Mouse (Mus musculus): Measurements from ENCODE around the gene Plekha1. TPM values are rescaled to one million over a fixed set of nuclear protein-coding genes. Genes with fewer than 3 reads are reported as not detected.
A peak's percentile ranks its signal among the peaks of the same experiment; 100 is the strongest.

Plekha1 gene
- polyA plus RNA-seq, 1 experiment, result 9.9 TPM

- Histone ChIP-seq H3K27me3 (ENCODE audit: control insufficient read depth, insufficient read depth, insufficient read length) (no peaks in the 10 kb centered on the region), H3K4me3 (ENCODE audit: insufficient read depth, poor library complexity, severe bottlenecking) (no peak overlapping the region), H3K36me3 (ENCODE audit: control insufficient read depth, insufficient read depth) (no peaks in the 10 kb centered on the region), H3ac (ENCODE audit: control insufficient read depth, insufficient read length, low read depth) (no peak overlapping the region), H3K79me2 (ENCODE audit: control insufficient read depth, insufficient read depth) (no peaks in the 10 kb centered on the region), H3K79me3 (ENCODE audit: low read depth) (no peaks in the 10 kb centered on the region)
- TF ChIP-seq USF1 (IDR thresholded peaks at IDR 0.05; ENCODE audit: low read depth) (no peak), CEBPB (IDR thresholded peaks at IDR 0.05; ENCODE audit: low read depth) (no peak), FOSL1 (IDR thresholded peaks at IDR 0.05; ENCODE audit: insufficient read depth, low read length, poor library complexity, severe bottlenecking) (no peak), CTCF (IDR thresholded peaks at IDR 0.05; ENCODE audit: control insufficient read depth, insufficient read depth, insufficient read length) (no peak), MAX (IDR thresholded peaks at IDR 0.05) (no peak), MYOG (IDR thresholded peaks at IDR 0.05; ENCODE audit: control insufficient read depth, extremely low read depth, insufficient read length) (no peak), MYOD1 (IDR thresholded peaks at IDR 0.05; ENCODE audit: control insufficient read depth, insufficient read length, low read depth) (no peak)
These were observed 26.0 kb upstream of the Plekha1 start for GRCm38 (mm10) chr7:130839380-130840100.

GRCm38 (mm10) chr7:130847164-130847718 is 18.3 kb upstream of the Plekha1 start:
- Histone ChIP-seq H3ac (ENCODE audit: control insufficient read depth, insufficient read length, low read depth) (no peak overlapping the region), H3K4me3 (ENCODE audit: insufficient read depth, poor library complexity, severe bottlenecking) (no peak overlapping the region), H3K79me2 (ENCODE audit: control insufficient read depth, insufficient read depth) (no peaks in the 10 kb centered on the region), H3K36me3 (ENCODE audit: control insufficient read depth, insufficient read depth) (no peaks in the 10 kb centered on the region), H3K79me3 (ENCODE audit: low read depth) (no peaks in the 10 kb centered on the region), H3K27me3 (ENCODE audit: control insufficient read depth, insufficient read depth, insufficient read length) (no peaks in the 10 kb centered on the region)
- TF ChIP-seq MYOG (IDR thresholded peaks at IDR 0.05; ENCODE audit: control insufficient read depth, extremely low read depth, insufficient read length), result no peak
- TF ChIP-seq MYOD1 (IDR thresholded peaks at IDR 0.05; ENCODE audit: control insufficient read depth, insufficient read length, low read depth), result no peak
- TF ChIP-seq FOSL1 (IDR thresholded peaks at IDR 0.05; ENCODE audit: insufficient read depth, low read length, poor library complexity, severe bottlenecking), result no peak
- no peak for TF ChIP-seq CTCF (IDR thresholded peaks at IDR 0.05; ENCODE audit: control insufficient read depth, insufficient read depth, insufficient read length)
- TF ChIP-seq MAX (IDR thresholded peaks at IDR 0.05), result no peak
- no peak for TF ChIP-seq USF1 (IDR thresholded peaks at IDR 0.05; ENCODE audit: low read depth)
- no peak for TF ChIP-seq CEBPB (IDR thresholded peaks at IDR 0.05; ENCODE audit: low read depth)

- no peaks in the 10 kb centered on the region for H3K79me2 ChIP-seq (ENCODE audit: control insufficient read depth, insufficient read depth)
- no peak for TF ChIP-seq CEBPB (IDR thresholded peaks at IDR 0.05; ENCODE audit: low read depth)
- TF ChIP-seq MYOD1 (IDR thresholded peaks at IDR 0.05; ENCODE audit: control insufficient read depth, insufficient read length, low read depth), result no peak
- TF ChIP-seq USF1 (IDR thresholded peaks at IDR 0.05; ENCODE audit: low read depth), result no peak
- TF ChIP-seq FOSL1 (IDR thresholded peaks at IDR 0.05; ENCODE audit: insufficient read depth, low read length, poor library complexity, severe bottlenecking), result no peak
- TF ChIP-seq MYOG (IDR thresholded peaks at IDR 0.05; ENCODE audit: control insufficient read depth, extremely low read depth, insufficient read length), result no peak
- TF ChIP-seq CTCF (IDR thresholded peaks at IDR 0.05; ENCODE audit: control insufficient read depth, insufficient read depth, insufficient read length), result no peak
- no peak for TF ChIP-seq MAX (IDR thresholded peaks at IDR 0.05)
- H3ac ChIP-seq (ENCODE audit: control insufficient read depth, insufficient read length, low read depth), result no peak overlapping the region
- no peaks in the 10 kb centered on the region for H3K79me3 ChIP-seq (ENCODE audit: low read depth)
- no peaks in the 10 kb centered on the region for H3K36me3 ChIP-seq (ENCODE audit: control insufficient read depth, insufficient read depth)
- H3K27me3 ChIP-seq (ENCODE audit: control insufficient read depth, insufficient read depth, insufficient read length), result no peaks in the 10 kb centered on the region
- no peak overlapping the region for H3K4me3 ChIP-seq (ENCODE audit: insufficient read depth, poor library complexity, severe bottlenecking)
These were observed 10.8 kb upstream of the Plekha1 start for GRCm38 (mm10) chr7:130854684-130855292.

GRCm38 (mm10) chr7:130855681-130856080 is 9.9 kb upstream of the Plekha1 start:
- Histone ChIP-seq H3K79me3 (ENCODE audit: low read depth) (no peaks in the 10 kb centered on the region), H3K79me2 (ENCODE audit: control insufficient read depth, insufficient read depth) (no peaks in the 10 kb centered on the region), H3K36me3 (ENCODE audit: control insufficient read depth, insufficient read depth) (no peaks in the 10 kb centered on the region), H3K4me3 (ENCODE audit: insufficient read depth, poor library complexity, severe bottlenecking) (no peak overlapping the region), H3K27me3 (ENCODE audit: control insufficient read depth, insufficient read depth, insufficient read length) (no peaks in the 10 kb centered on the region), H3ac (ENCODE audit: control insufficient read depth, insufficient read length, low read depth) (no peak overlapping the region)
- TF ChIP-seq CEBPB (IDR thresholded peaks at IDR 0.05; ENCODE audit: low read depth) (no peak), CTCF (IDR thresholded peaks at IDR 0.05; ENCODE audit: control insufficient read depth, insufficient read depth, insufficient read length) (no peak), USF1 (IDR thresholded peaks at IDR 0.05; ENCODE audit: low read depth) (peak; percentile 40), MAX (IDR thresholded peaks at IDR 0.05) (peak; percentile 44)

GRCm38 (mm10) chr7:130857973-130858372 is 7.6 kb upstream of the Plekha1 start:
- Histone ChIP-seq H3K4me3 (ENCODE audit: insufficient read depth, poor library complexity, severe bottlenecking) (no peak overlapping the region), H3ac (ENCODE audit: control insufficient read depth, insufficient read length, low read depth) (no peak overlapping the region), H3K36me3 (ENCODE audit: control insufficient read depth, insufficient read depth) (no peaks in the 10 kb centered on the region), H3K79me2 (ENCODE audit: control insufficient read depth, insufficient read depth) (no peaks in the 10 kb centered on the region), H3K27me3 (ENCODE audit: control insufficient read depth, insufficient read depth, insufficient read length) (no peaks in the 10 kb centered on the region), H3K79me3 (ENCODE audit: low read depth) (no peaks in the 10 kb centered on the region)
- TF ChIP-seq MYOD1 (IDR thresholded peaks at IDR 0.05; ENCODE audit: control insufficient read depth, insufficient read length, low read depth), result no peak
- TF ChIP-seq MYOG (IDR thresholded peaks at IDR 0.05; ENCODE audit: control insufficient read depth, extremely low read depth, insufficient read length), result no peak
- no peak for TF ChIP-seq CTCF (IDR thresholded peaks at IDR 0.05; ENCODE audit: control insufficient read depth, insufficient read depth, insufficient read length)
- TF ChIP-seq FOSL1 (IDR thresholded peaks at IDR 0.05; ENCODE audit: insufficient read depth, low read length, poor library complexity, severe bottlenecking), result no peak
- TF ChIP-seq MAX (IDR thresholded peaks at IDR 0.05), result no peak
- TF ChIP-seq CEBPB (IDR thresholded peaks at IDR 0.05; ENCODE audit: low read depth), result no peak
- no peak for TF ChIP-seq USF1 (IDR thresholded peaks at IDR 0.05; ENCODE audit: low read depth)

Data from C2C12 (cell line).